Mouse (Mus musculus) heart, embryonic 12.5 days (tissue): ENCODE results near the gene Rad51d. TPM values are rescaled to one million over a fixed set of nuclear protein-coding genes. Genes with fewer than 3 reads are reported as not detected.
A peak's percentile ranks its signal among the peaks of the same experiment; 100 is the strongest.

Source experiments
- ATAC-seq: fragments of 200-750 bp; cut with Nextera tagmentation; 2 replicates; pipeline ENCODE4 v1.8.0; 2017; ENCODE audit warnings: moderate TSS enrichment, moderate library complexity; ENCODE audit not compliant: insufficient number of reproducible peaks, low FRiP score
- H3K27ac ChIP-seq: fragments of 300-500 bp; sonication (generic); 2 replicates; pipeline ENCODE4 v1.5.1; 2016; ENCODE audit warnings: mild to moderate bottlenecking, moderate library complexity; ENCODE audit not compliant: poor library complexity, severe bottlenecking
- H3K27me3 ChIP-seq: fragments of 300-500 bp; sonication (generic); replicated peaks from 2 replicates; pipeline ENCODE4 v1.6.1; 2016; ENCODE audit warnings: mild to moderate bottlenecking, moderate library complexity
- H3K36me3 ChIP-seq: fragments of 300-500 bp; sonication (generic); 2 replicates; pipeline ENCODE4 v1.6.1; 2016; ENCODE audit warnings: mild to moderate bottlenecking, moderate library complexity
- H3K4me1 ChIP-seq: fragments of 300-500 bp; sonication (generic); replicated peaks from 2 replicates; pipeline ENCODE4 v1.6.1; 2016; ENCODE audit warnings: mild to moderate bottlenecking
- H3K4me2 ChIP-seq: fragments of 300-500 bp; sonication (generic); 2 replicates; pipeline ENCODE4 v1.6.1; 2016; ENCODE audit warnings: mild to moderate bottlenecking, moderate library complexity
- H3K4me3 ChIP-seq: fragments of 300-500 bp; sonication (generic); 2 replicates; pipeline ENCODE4 v1.5.1; 2016; ENCODE audit warnings: mild to moderate bottlenecking
- H3K9ac ChIP-seq: fragments of 300-500 bp; sonication (generic); 2 replicates; pipeline ENCODE4 v1.6.1; 2016; ENCODE audit warnings: mild to moderate bottlenecking, moderate library complexity
- H3K9me3 ChIP-seq: fragments of 300-500 bp; sonication (generic); replicated peaks from 2 replicates; pipeline ENCODE4 v1.6.1; 2016; ENCODE audit warnings: mild to moderate bottlenecking, moderate library complexity
- WGBS: fragments of 180-500 bp; shearing (Covaris S2); methylation state at CpG from one replicate; pipeline ENCODE4 v1.1.7; 2016; 5-methylcytosine and 5-hydroxymethylcytosine counted together
- polyA plus RNA-seq: library from polyadenylated mRNA; unstranded; fragments of >200 nt; fragmentation: Nextera tagmentation; extraction: Ambion mirVana; gene quantifications from 2 replicates; pipeline ENCODE4 v1.2.1, GENCODE M21; 2016

The Rad51d gene
- polyA plus RNA-seq, 1 experiment from 2014 or later: 14.6 TPM

GRCm38 (mm10) chr11:82914711-82915352 is 24.4 kb upstream of the Rad51d start:
- Histone ChIP-seq H3K9me3 (no peaks in the 10 kb centered on the region), H3K4me1 (peaks cover 45% of the 10 kb centered on the region), H3K27me3 (no peaks in the 10 kb centered on the region), H3K36me3 (peaks cover 43% of the 10 kb centered on the region), H3K9ac (no peak overlapping the region), H3K27ac (no peak overlapping the region; the same call in 1 of the 2 replicates), H3K4me2 (peak overlapping the region; percentile 85), H3K4me3 (peak overlapping the region; percentile 30)
- 8% methylated on average over 16 of the region's 16 CpGs for WGBS
- ATAC-seq: no peak

GRCm38 (mm10) chr11:82910679-82911389 is 20.4 kb upstream of the Rad51d start:
- peak overlapping the region; percentile 61 for H3K4me3 ChIP-seq

GRCm38 (mm10) chr11:82910250-82910649 is 19.8 kb upstream of the Rad51d start, which contains the start of gene Unc45b:
Unc45b (plus strand) TSS chr11:82910550.
- Histone ChIP-seq H3K4me1 (peaks cover 59% of the 10 kb centered on the region), H3K27ac (peak within 1 kb of the TSS; percentile 99), H3K36me3 (peaks cover 19% of the 10 kb centered on the region), H3K4me2 (peak within 1 kb of the TSS; percentile 85), H3K27me3 (no peaks in the 10 kb centered on the region), H3K4me3 (peak within 1 kb of the TSS; percentile 61), H3K9ac (peak within 1 kb of the TSS; percentile 87), H3K9me3 (no peaks in the 10 kb centered on the region)
- ATAC-seq: no peak
- 61% methylated on average over 4 of the region's 4 CpGs for WGBS

More at GRCm38 (mm10) chr11:82910679-82911389, 20.4 kb upstream of the Rad51d start:
- ATAC-seq: peak; percentile 81
- H3K36me3 ChIP-seq: peaks cover 18% of the 10 kb centered on the region
- H3K4me1 ChIP-seq: peaks cover 61% of the 10 kb centered on the region
- peak overlapping the region; percentile 85 for H3K4me2 ChIP-seq
- 16% methylated on average over 11 of the region's 11 CpGs for WGBS
- H3K9me3 ChIP-seq: no peaks in the 10 kb centered on the region
- H3K27ac ChIP-seq: peak overlapping the region; percentile 99
- H3K27me3 ChIP-seq: no peaks in the 10 kb centered on the region
- peak overlapping the region; percentile 87 for H3K9ac ChIP-seq

- Histone ChIP-seq H3K9ac (peak overlapping the region; percentile 47), H3K4me1 (peaks cover 44% of the 10 kb centered on the region), H3K4me3 (peak overlapping the region; percentile 90), H3K27ac (no peak overlapping the region), H3K4me2 (peak overlapping the region; percentile 81), H3K9me3 (no peaks in the 10 kb centered on the region), H3K36me3 (peaks cover 34% of the 10 kb centered on the region), H3K27me3 (no peaks in the 10 kb centered on the region)
- no peak for ATAC-seq
- 58% methylated on average over 10 of the region's 10 CpGs for WGBS
Observed at GRCm38 (mm10) chr11:82908608-82908989, 18.2 kb upstream of the Rad51d start.

GRCm38 (mm10) chr11:82907651-82908607 is 17.5 kb upstream of the Rad51d start, which contains the start of gene Nle1:
Nle1 (minus strand) TSS chr11:82908411.
- Histone ChIP-seq H3K9ac (peak within 1 kb of the TSS; percentile 90), H3K27ac (no peak within 1 kb of the TSS), H3K4me2 (peak within 1 kb of the TSS; percentile 81), H3K4me3 (peak within 1 kb of the TSS; percentile 90), H3K27me3 (no peaks in the 10 kb centered on the region), H3K4me1 (peaks cover 37% of the 10 kb centered on the region), H3K9me3 (no peaks in the 10 kb centered on the region), H3K36me3 (peaks cover 38% of the 10 kb centered on the region)
- WGBS: 1% methylated on average over 73 of the region's 73 CpGs
- ATAC-seq: peak; percentile 36; the same call in 1 of the 2 replicates

- ATAC-seq: no peak
- Histone ChIP-seq H3K36me3 (peaks cover 59% of the 10 kb centered on the region), H3K4me3 (no peak overlapping the region), H3K9me3 (no peaks in the 10 kb centered on the region), H3K9ac (no peak overlapping the region), H3K27me3 (no peaks in the 10 kb centered on the region), H3K4me2 (no peak overlapping the region), H3K27ac (no peak overlapping the region), H3K4me1 (peaks cover 25% of the 10 kb centered on the region)
- 92% methylated on average over 5 of the region's 5 CpGs for WGBS
Observed at GRCm38 (mm10) chr11:82905816-82906215, 15.4 kb upstream of the Rad51d start.

- Histone ChIP-seq H3K4me3 (no peak overlapping the region), H3K4me1 (peaks cover 16% of the 10 kb centered on the region), H3K27ac (no peak overlapping the region), H3K4me2 (no peak overlapping the region), H3K9ac (no peak overlapping the region), H3K27me3 (no peaks in the 10 kb centered on the region), H3K9me3 (no peaks in the 10 kb centered on the region), H3K36me3 (peaks cover 68% of the 10 kb centered on the region)
- 59% methylated on average over 8 of the region's 8 CpGs for WGBS
- ATAC-seq: no peak
Observed at GRCm38 (mm10) chr11:82904952-82905351, 14.5 kb upstream of the Rad51d start.

GRCm38 (mm10) chr11:82901606-82902310 is 11.3 kb upstream of the Rad51d start:
- no peak overlapping the region for H3K27ac ChIP-seq
- H3K9me3 ChIP-seq: no peaks in the 10 kb centered on the region
- no peaks in the 10 kb centered on the region for H3K27me3 ChIP-seq
- no peak overlapping the region for H3K4me3 ChIP-seq
- H3K9ac ChIP-seq: no peak overlapping the region
- H3K36me3 ChIP-seq: peaks cover 86% of the 10 kb centered on the region
- no peak overlapping the region for H3K4me2 ChIP-seq
- WGBS: 95% methylated on average over 20 of the region's 20 CpGs
- H3K4me1 ChIP-seq: no peaks in the 10 kb centered on the region
- ATAC-seq: no peak

GRCm38 (mm10) chr11:82899720-82900119 is 9.3 kb upstream of the Rad51d start:
- Histone ChIP-seq H3K9ac (no peak overlapping the region), H3K9me3 (no peaks in the 10 kb centered on the region), H3K36me3 (peaks cover 66% of the 10 kb centered on the region), H3K4me2 (no peak overlapping the region), H3K27ac (no peak overlapping the region), H3K27me3 (no peaks in the 10 kb centered on the region), H3K4me1 (no peaks in the 10 kb centered on the region), H3K4me3 (no peak overlapping the region)
- WGBS: 90% methylated on average over 5 of the region's 5 CpGs
- no peak for ATAC-seq

GRCm38 (mm10) chr11:82897478-82897877 is 7.1 kb upstream of the Rad51d start:
- H3K36me3 ChIP-seq: peaks cover 44% of the 10 kb centered on the region
- no peaks in the 10 kb centered on the region for H3K9me3 ChIP-seq
- no peak for ATAC-seq
- H3K27me3 ChIP-seq: no peaks in the 10 kb centered on the region
- no peaks in the 10 kb centered on the region for H3K4me1 ChIP-seq
- no peak overlapping the region for H3K27ac ChIP-seq
- 79% methylated on average over 10 of the region's 10 CpGs for WGBS
- H3K9ac ChIP-seq: no peak overlapping the region
- no peak overlapping the region for H3K4me3 ChIP-seq
- H3K4me2 ChIP-seq: no peak overlapping the region
